Mouse (Mus musculus): ENCODE measurements around the gene Mpz. TPM values are rescaled to one million over a fixed set of nuclear protein-coding genes. Genes with fewer than 3 reads are reported as not detected.

Gene Mpz
- polyA plus RNA-seq, 1 experiment from 2014 or later: 1.3 TPM

GRCm38 (mm10) chr1:171111020-171111780, 39.3 kb upstream of the Mpz start:
- H3K4me2 ChIP-seq (ENCODE audit: low read depth, low read length): peak overlapping the region; percentile 58
- H3K27me3 ChIP-seq (ENCODE audit: control insufficient read depth, insufficient read depth, low read depth, low read length): no peaks in the 10 kb centered on the region
- H3K4me3 ChIP-seq (ENCODE audit: low read length): peak overlapping the region; percentile 58
- peak overlapping the region; percentile 67 for H3K9ac ChIP-seq (ENCODE audit: low read length)
- H3K27ac ChIP-seq (ENCODE audit: low read length): peak overlapping the region; percentile 70
- under 1% methylated on average over 38 of the region's 38 CpGs for WGBS
- no peaks in the 10 kb centered on the region for H3K9me3 ChIP-seq (ENCODE audit: control insufficient read depth, low read length)
- peak; percentile 92 for ATAC-seq (ENCODE audit: low read depth)
- peaks cover 10% of the 10 kb centered on the region for H3K4me1 ChIP-seq (replicated peaks; ENCODE audit: control insufficient read depth, insufficient read depth, low read length)
- no peaks in the 10 kb centered on the region for H3K36me3 ChIP-seq (ENCODE audit: control insufficient read depth, insufficient read depth, low read length)

- Histone ChIP-seq H3K9me3 (ENCODE audit: control insufficient read depth, low read length) (no peaks in the 10 kb centered on the region), H3K36me3 (ENCODE audit: control insufficient read depth, insufficient read depth, low read length) (no peaks in the 10 kb centered on the region), H3K9ac (ENCODE audit: low read length) (peak overlapping the region; percentile 53), H3K27me3 (ENCODE audit: control insufficient read depth, insufficient read depth, low read depth, low read length) (no peaks in the 10 kb centered on the region), H3K4me1 (replicated peaks; ENCODE audit: control insufficient read depth, insufficient read depth, low read length) (peaks cover 10% of the 10 kb centered on the region), H3K4me3 (ENCODE audit: low read length) (peak overlapping the region; percentile 58), H3K27ac (ENCODE audit: low read length) (peak overlapping the region; percentile 70), H3K4me2 (ENCODE audit: low read depth, low read length) (peak overlapping the region; percentile 58)
- 4% methylated on average over 15 of the region's 15 CpGs for WGBS
- peak; percentile 8; the same call in 1 of the 2 replicates for ATAC-seq (ENCODE audit: low read depth)
These were observed 38.5 kb upstream of the Mpz start for GRCm38 (mm10) chr1:171111781-171112575.

- Histone ChIP-seq H3K9me3 (ENCODE audit: control insufficient read depth, low read length) (no peaks in the 10 kb centered on the region), H3K4me1 (replicated peaks; ENCODE audit: control insufficient read depth, insufficient read depth, low read length) (peaks cover 10% of the 10 kb centered on the region), H3K4me2 (ENCODE audit: low read depth, low read length) (no peak overlapping the region; the same call in 1 of the 2 replicates), H3K27me3 (ENCODE audit: control insufficient read depth, insufficient read depth, low read depth, low read length) (no peaks in the 10 kb centered on the region), H3K4me3 (ENCODE audit: low read length) (no peak overlapping the region), H3K27ac (ENCODE audit: low read length) (no peak overlapping the region), H3K9ac (ENCODE audit: low read length) (no peak overlapping the region), H3K36me3 (ENCODE audit: control insufficient read depth, insufficient read depth, low read length) (no peaks in the 10 kb centered on the region)
- ATAC-seq (ENCODE audit: low read depth): no peak
- 71% methylated on average over 4 of the region's 4 CpGs for WGBS
These were observed 37.5 kb upstream of the Mpz start for GRCm38 (mm10) chr1:171112986-171113385.

- Histone ChIP-seq H3K4me2 (ENCODE audit: low read depth, low read length) (peak within 1 kb of the TSS; percentile 69), H3K27me3 (ENCODE audit: control insufficient read depth, insufficient read depth, low read depth, low read length) (no peaks in the 10 kb centered on the region), H3K4me3 (ENCODE audit: low read length) (peak within 1 kb of the TSS; percentile 55), H3K36me3 (ENCODE audit: control insufficient read depth, insufficient read depth, low read length) (no peaks in the 10 kb centered on the region), H3K4me1 (replicated peaks; ENCODE audit: control insufficient read depth, insufficient read depth, low read length) (peaks cover 10% of the 10 kb centered on the region), H3K27ac (ENCODE audit: low read length) (peak within 1 kb of the TSS; percentile 89), H3K9ac (ENCODE audit: low read length) (peak within 1 kb of the TSS; percentile 75), H3K9me3 (ENCODE audit: control insufficient read depth, low read length) (no peaks in the 10 kb centered on the region)
- under 1% methylated on average over 23 of the region's 24 CpGs for WGBS
- ATAC-seq (ENCODE audit: low read depth): peak; percentile 46
These were observed 36.6 kb upstream of the Mpz start, which contains the start of gene Cfap126 for GRCm38 (mm10) chr1:171113873-171114299. Gene Cfap126, plus strand, starts transcription at chr1:171113918.

GRCm38 (mm10) chr1:171116280-171116679, 34.2 kb upstream of the Mpz start:
- Histone ChIP-seq H3K4me2 (ENCODE audit: low read depth, low read length) (no peak overlapping the region), H3K27ac (ENCODE audit: low read length) (no peak overlapping the region), H3K4me1 (replicated peaks; ENCODE audit: control insufficient read depth, insufficient read depth, low read length) (peaks cover 7% of the 10 kb centered on the region), H3K9me3 (ENCODE audit: control insufficient read depth, low read length) (no peaks in the 10 kb centered on the region), H3K27me3 (ENCODE audit: control insufficient read depth, insufficient read depth, low read depth, low read length) (no peaks in the 10 kb centered on the region), H3K4me3 (ENCODE audit: low read length) (no peak overlapping the region), H3K9ac (ENCODE audit: low read length) (no peak overlapping the region), H3K36me3 (ENCODE audit: control insufficient read depth, insufficient read depth, low read length) (no peaks in the 10 kb centered on the region)
- ATAC-seq (ENCODE audit: low read depth): no peak
- 42% methylated on average over 4 of the region's 4 CpGs for WGBS

GRCm38 (mm10) chr1:171118269-171118684, 32.2 kb upstream of the Mpz start:
- WGBS: 8% methylated on average over 4 of the region's 4 CpGs
- no peak overlapping the region for H3K4me3 ChIP-seq (ENCODE audit: low read length)
- H3K27ac ChIP-seq (ENCODE audit: low read length): no peak overlapping the region
- no peaks in the 10 kb centered on the region for H3K36me3 ChIP-seq (ENCODE audit: control insufficient read depth, insufficient read depth, low read length)
- H3K27me3 ChIP-seq (ENCODE audit: control insufficient read depth, insufficient read depth, low read depth, low read length): no peaks in the 10 kb centered on the region
- no peak overlapping the region for H3K9ac ChIP-seq (ENCODE audit: low read length)
- H3K4me2 ChIP-seq (ENCODE audit: low read depth, low read length): no peak overlapping the region
- ATAC-seq (ENCODE audit: low read depth): no peak
- no peaks in the 10 kb centered on the region for H3K9me3 ChIP-seq (ENCODE audit: control insufficient read depth, low read length)
- H3K4me1 ChIP-seq (replicated peaks; ENCODE audit: control insufficient read depth, insufficient read depth, low read length): peaks cover 3% of the 10 kb centered on the region

GRCm38 (mm10) chr1:171118996-171119395, 31.5 kb upstream of the Mpz start:
- no peaks in the 10 kb centered on the region; the same call in 1 of the 2 replicates for H3K4me1 ChIP-seq (replicated peaks; ENCODE audit: control insufficient read depth, insufficient read depth, low read length)
- no peak overlapping the region for H3K9ac ChIP-seq (ENCODE audit: low read length)
- H3K4me3 ChIP-seq (ENCODE audit: low read length): no peak overlapping the region
- H3K27ac ChIP-seq (ENCODE audit: low read length): no peak overlapping the region
- ATAC-seq (ENCODE audit: low read depth): no peak
- WGBS: 78% methylated on average over 5 of the region's 5 CpGs
- H3K4me2 ChIP-seq (ENCODE audit: low read depth, low read length): no peak overlapping the region
- H3K36me3 ChIP-seq (ENCODE audit: control insufficient read depth, insufficient read depth, low read length): no peaks in the 10 kb centered on the region
- H3K27me3 ChIP-seq (ENCODE audit: control insufficient read depth, insufficient read depth, low read depth, low read length): no peaks in the 10 kb centered on the region
- no peaks in the 10 kb centered on the region for H3K9me3 ChIP-seq (ENCODE audit: control insufficient read depth, low read length)

GRCm38 (mm10) chr1:171119405-171119804, 31.1 kb upstream of the Mpz start:
- no peak overlapping the region for H3K4me2 ChIP-seq (ENCODE audit: low read depth, low read length)
- H3K27me3 ChIP-seq (ENCODE audit: control insufficient read depth, insufficient read depth, low read depth, low read length): no peaks in the 10 kb centered on the region
- no peak for ATAC-seq (ENCODE audit: low read depth)
- WGBS: 83% methylated on average over 14 of the region's 14 CpGs
- no peak overlapping the region for H3K27ac ChIP-seq (ENCODE audit: low read length)
- H3K4me1 ChIP-seq (replicated peaks; ENCODE audit: control insufficient read depth, insufficient read depth, low read length): no peaks in the 10 kb centered on the region; the same call in 1 of the 2 replicates
- H3K9me3 ChIP-seq (ENCODE audit: control insufficient read depth, low read length): no peaks in the 10 kb centered on the region
- H3K36me3 ChIP-seq (ENCODE audit: control insufficient read depth, insufficient read depth, low read length): no peaks in the 10 kb centered on the region
- H3K9ac ChIP-seq (ENCODE audit: low read length): no peak overlapping the region
- no peak overlapping the region for H3K4me3 ChIP-seq (ENCODE audit: low read length)

- H3K9me3 ChIP-seq (ENCODE audit: control insufficient read depth, low read length): no peaks in the 10 kb centered on the region
- H3K9ac ChIP-seq (ENCODE audit: low read length): no peak overlapping the region
- H3K27ac ChIP-seq (ENCODE audit: low read length): no peak overlapping the region
- H3K4me2 ChIP-seq (ENCODE audit: low read depth, low read length): no peak overlapping the region
- H3K27me3 ChIP-seq (ENCODE audit: control insufficient read depth, insufficient read depth, low read depth, low read length): no peaks in the 10 kb centered on the region
- ATAC-seq (ENCODE audit: low read depth): no peak
- H3K4me3 ChIP-seq (ENCODE audit: low read length): no peak overlapping the region
- no peaks in the 10 kb centered on the region for H3K4me1 ChIP-seq (replicated peaks; ENCODE audit: control insufficient read depth, insufficient read depth, low read length)
- no peaks in the 10 kb centered on the region for H3K36me3 ChIP-seq (ENCODE audit: control insufficient read depth, insufficient read depth, low read length)
- WGBS: 33% methylated on average over 3 of the region's 3 CpGs
These were observed 29.6 kb upstream of the Mpz start for GRCm38 (mm10) chr1:171120893-171121292.
